Mouse (Mus musculus) midbrain, postnatal 0 days (tissue): Measurements from ENCODE around the gene Napb. TPM values are rescaled to one million over a fixed set of nuclear protein-coding genes. Genes with fewer than 3 reads are reported as not detected.

Source experiments
- ATAC-seq: fragments of 200-750 bp; cut with Nextera tagmentation; 2 replicates; pipeline ENCODE4 v1.8.0; 2017; ENCODE audit warnings: moderate number of reproducible peaks, mild to moderate bottlenecking, moderate TSS enrichment, moderate library complexity; ENCODE audit not compliant: low FRiP score
- DNase-seq: peaks from one replicate; pipeline ENCODE4 v3.0.0-alpha.2; 2015; ENCODE audit warnings: low spot score
- H3K27ac ChIP-seq: fragments of 300-500 bp; sonication (generic); 2 replicates; pipeline ENCODE4 v1.5.1; 2014; ENCODE audit warnings: low read depth, mild to moderate bottlenecking, low read length, mixed read lengths
- H3K27me3 ChIP-seq: fragments of 300-500 bp; sonication (generic); 2 replicates; pipeline ENCODE4 v1.6.1; 2014; ENCODE audit warnings: low read length, control low read depth, mixed read lengths; ENCODE audit not compliant: insufficient read depth
- H3K36me3 ChIP-seq: fragments of 300-500 bp; sonication (generic); 2 replicates; pipeline ENCODE4 v1.6.1; 2014; ENCODE audit warnings: low read length, control low read depth, mixed read lengths; ENCODE audit not compliant: insufficient read depth
- H3K4me1 ChIP-seq: fragments of 300-500 bp; sonication (generic); 2 replicates; pipeline ENCODE4 v1.6.1; 2014; ENCODE audit warnings: mild to moderate bottlenecking, control low read depth, antibody characterized with exemption, low read length, mixed read lengths; ENCODE audit not compliant: insufficient read depth
- H3K4me2 ChIP-seq: fragments of 300-500 bp; sonication (generic); 2 replicates; pipeline ENCODE4 v1.6.1; 2014; ENCODE audit warnings: low read depth, mild to moderate bottlenecking, low read length, mixed read lengths; ENCODE audit not compliant: poor library complexity, severe bottlenecking
- H3K4me3 ChIP-seq: fragments of 300-500 bp; sonication (generic); 2 replicates; pipeline ENCODE4 v1.5.1; 2014; ENCODE audit warnings: low read depth, mild to moderate bottlenecking, low read length, moderate library complexity
- H3K9ac ChIP-seq: fragments of 300-500 bp; sonication (generic); replicated peaks from 2 replicates; pipeline ENCODE4 v1.6.1; 2014; ENCODE audit warnings: mild to moderate bottlenecking, low read length, moderate library complexity, mixed read lengths; ENCODE audit not compliant: poor library complexity, severe bottlenecking
- H3K9me3 ChIP-seq: fragments of 300-500 bp; sonication (generic); 2 replicates; pipeline ENCODE4 v1.6.1; 2016; ENCODE audit warnings: low read length, control low read depth
- CTCF ChIP-seq: IDR thresholded peaks from 2 replicates; pipeline ENCODE4 v1.5.1; 2016; ENCODE audit warnings: antibody characterized with exemption, mild to moderate bottlenecking
- whole genome bisulfite sequencing: fragments of 180-500 bp; shearing (Covaris S2); extraction: QIAGEN DNeasy Blood & Tissue Kit; methylation state at CpG from one replicate; pipeline ENCODE4 v1.1.7; 2014; 5-methylcytosine and 5-hydroxymethylcytosine counted together
- polyA plus RNA-seq: library from polyadenylated mRNA; unstranded; fragments of >200 nt; fragmentation: Nextera tagmentation; extraction: Ambion mirVana; gene quantifications from 2 replicates; pipeline ENCODE4 v1.2.1, GENCODE M21; 2015
- total RNA-seq: library from RNA; depleted of rRNA; stranded (reverse); fragments of >200 nt; gene quantifications from 2 replicates; pipeline ENCODE4 v1.2.3, GENCODE M21; 2014; rRNA removed

The Napb gene
- total and polyA plus RNA-seq, 2 experiments from 2014 or later: 127 to 147 TPM

GRCm38 (mm10) chr2:148672199-148673096 lies 59.8 kb downstream of the Napb start, which contains the start of gene Nxt1:
TSS of gene Nxt1 (plus strand) at chr2:148672601.
- Histone ChIP-seq H3K4me1 (peaks cover 7% of the 10 kb centered on the region; the same call in 1 of the 2 replicates), H3K4me2 (peak within 1 kb of the TSS; percentile 83), H3K27ac (peak within 1 kb of the TSS; percentile 75), H3K9ac (peak within 1 kb of the TSS; percentile 73), H3K27me3 (0 out of 2 replicates have a peak, but pooled peaks cover 3% of the 10 kb centered on the region), H3K9me3 (no peaks in the 10 kb centered on the region), H3K36me3 (peaks cover 11% of the 10 kb centered on the region; the same call in 1 of the 2 replicates), H3K4me3 (peak within 1 kb of the TSS; percentile 86)
- 1% methylated on average over 56 of the region's 58 CpGs for WGBS
- ATAC-seq (peak; percentile 100), DNase-seq (peak; percentile 99)
- no peak for TF ChIP-seq CTCF

DNA sequence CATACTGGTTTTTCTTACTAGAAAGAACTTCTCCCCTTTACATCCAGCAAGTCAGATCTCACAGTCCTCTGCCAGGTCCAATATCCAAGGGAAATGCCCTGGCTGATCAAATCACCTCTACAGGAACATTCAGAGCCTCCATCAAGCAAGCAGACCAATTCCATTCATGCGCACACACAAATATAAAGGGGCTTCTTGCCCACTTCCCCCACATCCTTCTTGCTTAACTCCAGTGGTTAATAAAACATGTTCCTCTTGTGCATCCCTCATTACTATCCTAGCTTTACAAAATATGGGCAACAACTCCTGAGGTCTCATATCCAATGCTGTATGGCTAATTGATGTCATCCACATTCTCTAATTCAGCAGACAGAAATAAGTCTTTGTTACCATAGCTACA lies 68.8 kb downstream of the Napb start:
- no peaks in the 10 kb centered on the region for H3K27me3 ChIP-seq
- 100% methylated on average over 1 of the region's 1 CpGs for WGBS
- H3K27ac ChIP-seq: no peak overlapping the region
- no peaks in the 10 kb centered on the region for H3K36me3 ChIP-seq
- no peak overlapping the region for H3K4me3 ChIP-seq
- H3K9ac ChIP-seq: no peak overlapping the region
- H3K4me1 ChIP-seq: no peaks in the 10 kb centered on the region
- no peak overlapping the region for H3K4me2 ChIP-seq
- ATAC-seq: no peak
- no peaks in the 10 kb centered on the region for H3K9me3 ChIP-seq
- DNase-seq: no peak
- no peak for TF ChIP-seq CTCF

DNA sequence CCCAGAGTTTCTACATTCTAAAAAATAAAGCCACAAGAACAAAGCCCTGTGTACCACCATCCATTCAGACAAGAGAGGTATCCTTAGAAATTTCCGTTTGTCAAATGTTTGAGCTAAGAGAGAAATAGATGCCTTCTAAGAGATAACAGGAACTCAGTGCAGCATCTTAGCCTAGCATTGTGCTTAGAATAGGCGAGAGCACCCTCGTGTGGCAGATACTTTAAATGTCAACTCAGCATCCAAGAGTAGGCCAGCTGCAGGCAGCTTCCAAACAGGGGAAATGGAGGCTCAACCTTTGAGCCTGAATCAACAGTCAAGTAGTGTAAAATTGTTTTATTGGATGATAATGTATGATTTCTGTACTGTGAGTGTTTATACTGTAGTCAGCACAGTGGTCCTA lies 77.3 kb downstream of the Napb start:
- H3K9ac ChIP-seq: no peak overlapping the region
- H3K4me3 ChIP-seq: no peak overlapping the region
- ATAC-seq (peak; percentile 78), DNase-seq (peak; percentile 81)
- H3K4me1 ChIP-seq: no peaks in the 10 kb centered on the region
- H3K27ac ChIP-seq: no peak overlapping the region
- H3K4me2 ChIP-seq: no peak overlapping the region
- no peaks in the 10 kb centered on the region for H3K27me3 ChIP-seq
- WGBS: 3% methylated on average over 3 of the region's 3 CpGs
- no peaks in the 10 kb centered on the region for H3K9me3 ChIP-seq
- TF ChIP-seq CTCF: peak; percentile 93
- no peaks in the 10 kb centered on the region for H3K36me3 ChIP-seq

DNA sequence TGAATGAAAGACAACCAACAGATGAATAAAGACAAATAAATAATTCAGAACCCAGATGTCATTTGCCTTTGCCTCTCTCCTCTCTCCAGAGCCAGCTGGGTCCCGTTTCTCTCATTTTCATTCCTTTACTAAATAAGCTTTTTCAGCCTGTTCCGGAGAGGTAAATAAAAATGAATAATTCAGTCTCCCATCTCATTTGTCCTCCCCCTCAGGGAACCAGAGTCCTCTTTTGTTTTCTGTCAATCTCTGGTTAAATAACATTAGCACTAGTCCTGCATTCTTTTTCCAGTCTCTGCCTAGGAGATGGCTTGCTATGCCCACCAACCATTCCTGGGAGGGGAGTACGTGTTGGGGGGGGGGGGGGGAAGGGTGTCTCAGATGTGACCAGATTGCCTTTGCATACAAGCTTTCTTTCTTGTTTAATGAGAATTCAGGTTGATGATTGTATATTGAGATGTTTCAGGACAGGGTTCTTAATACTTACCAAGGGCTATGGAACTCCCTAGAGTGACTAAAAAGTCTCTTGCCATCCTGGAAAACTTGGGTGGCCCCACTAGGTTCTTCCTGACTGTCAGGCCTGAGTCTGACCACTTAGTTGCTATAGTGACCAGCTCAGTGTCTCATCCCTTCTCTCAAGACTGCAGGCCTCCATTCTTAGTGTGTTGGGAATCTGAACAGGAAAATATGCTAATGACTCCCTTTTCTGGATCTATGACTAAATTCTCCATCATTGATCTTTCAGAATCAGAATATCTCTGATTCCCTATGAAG lies 81.5 kb downstream of the Napb start:
- ATAC-seq (no peak), DNase-seq (peak; percentile 27)
- Histone ChIP-seq H3K9ac (no peak overlapping the region), H3K36me3 (no peaks in the 10 kb centered on the region), H3K9me3 (no peaks in the 10 kb centered on the region), H3K4me3 (no peak overlapping the region), H3K27me3 (no peaks in the 10 kb centered on the region), H3K4me1 (no peaks in the 10 kb centered on the region), H3K4me2 (no peak overlapping the region), H3K27ac (no peak overlapping the region)
- TF ChIP-seq CTCF: no peak
- 6% methylated on average over 3 of the region's 3 CpGs for WGBS

DNA sequence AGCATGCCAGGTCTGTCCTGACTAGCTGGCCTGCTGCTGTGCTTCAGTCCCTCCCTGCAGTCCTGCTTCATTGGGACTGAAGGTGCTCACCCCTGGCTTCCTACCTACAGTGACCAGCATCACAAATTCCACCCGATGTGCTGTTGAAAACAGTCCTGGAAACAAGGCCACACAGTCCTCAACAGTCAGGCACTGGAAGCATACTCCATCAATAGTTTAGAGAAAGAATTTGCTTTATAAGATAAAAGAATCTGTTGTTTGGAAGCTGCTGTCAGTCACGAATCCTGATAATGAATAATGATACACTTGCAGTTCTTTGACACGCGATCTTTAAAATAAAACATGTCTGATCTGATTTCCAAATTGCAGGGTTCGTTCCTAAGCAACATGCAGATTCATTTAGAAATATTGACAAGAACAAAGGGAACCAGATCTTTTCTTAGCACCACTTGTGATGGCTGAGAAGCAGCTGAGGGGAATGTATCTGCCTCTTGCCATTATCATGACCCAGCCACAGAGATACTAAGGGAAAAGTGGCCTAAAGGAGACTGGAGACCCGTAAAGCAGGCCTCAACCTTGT lies 87.8 kb downstream of the Napb start:
- Histone ChIP-seq H3K36me3 (no peaks in the 10 kb centered on the region), H3K27me3 (no peaks in the 10 kb centered on the region), H3K27ac (no peak overlapping the region), H3K9me3 (no peaks in the 10 kb centered on the region), H3K4me3 (no peak overlapping the region), H3K9ac (no peak overlapping the region), H3K4me2 (no peak overlapping the region), H3K4me1 (no peaks in the 10 kb centered on the region)
- no peak for TF ChIP-seq CTCF
- no peak for ATAC-seq
- no peak for DNase-seq
- 79% methylated on average over 6 of the region's 6 CpGs for WGBS

Other genes starting within 250 kb of the Napb start
- gene Nxt1, start 59.9 kb downstream of the Napb start, total RNA-seq: 23.8 and 24.9 TPM in 2 replicates
- 22.7 and 26.0 TPM in 2 replicates for gene Nxt1, start 59.9 kb downstream of the Napb start, polyA plus RNA-seq
- 16.7 and 22.7 TPM in 2 replicates for gene Gzf1, start 51.4 kb downstream of the Napb start, total RNA-seq
- 14.1 and 14.4 TPM in 2 replicates for gene Gzf1, start 51.4 kb downstream of the Napb start, polyA plus RNA-seq
- gene Cstl1, start 17.9 kb upstream of the Napb start, total RNA-seq: not detected in 2 replicates
- not detected in 2 replicates for gene Cstl1, start 17.9 kb upstream of the Napb start, polyA plus RNA-seq
- gene Cst11, start 39.0 kb upstream of the Napb start, total RNA-seq: not detected in 2 replicates
- gene Cst11, start 39.0 kb upstream of the Napb start, polyA plus RNA-seq: not detected in 2 replicates
- gene 8030411F24Rik, start 49.5 kb upstream of the Napb start, total RNA-seq: not detected in 2 replicates
- gene 8030411F24Rik, start 49.5 kb upstream of the Napb start, polyA plus RNA-seq: not detected in 2 replicates
- not detected in 2 replicates for gene Cst12, start 56.9 kb upstream of the Napb start, total RNA-seq
- not detected in 2 replicates for gene Cst12, start 56.9 kb upstream of the Napb start, polyA plus RNA-seq
- not detected in 2 replicates for gene Cst8, start 66.3 kb upstream of the Napb start, total RNA-seq
- gene Cst8, start 66.3 kb upstream of the Napb start, polyA plus RNA-seq: not detected in 2 replicates
- gene Cst13, start 87.6 kb upstream of the Napb start, total RNA-seq: not detected in 2 replicates
- gene Cst13, start 87.6 kb upstream of the Napb start, polyA plus RNA-seq: not detected in 2 replicates
- not detected in 2 replicates for gene Cst9, start 102.7 kb upstream of the Napb start, total RNA-seq
- gene Cst9, start 102.7 kb upstream of the Napb start, polyA plus RNA-seq: not detected in 2 replicates
- gene 9230104L09Rik, start 132.6 kb upstream of the Napb start, total RNA-seq: not detected in 2 replicates
- gene 9230104L09Rik, start 132.6 kb upstream of the Napb start, polyA plus RNA-seq: not detected in 2 replicates
- 457 and 677 TPM in 2 replicates for gene Cst3, start 143.2 kb upstream of the Napb start, total RNA-seq
- 1,077 and 1,177 TPM in 2 replicates for gene Cst3, start 143.2 kb upstream of the Napb start, polyA plus RNA-seq